ENCODE assay signal across 8 mouse cellular contexts in the genomic region with DNA sequence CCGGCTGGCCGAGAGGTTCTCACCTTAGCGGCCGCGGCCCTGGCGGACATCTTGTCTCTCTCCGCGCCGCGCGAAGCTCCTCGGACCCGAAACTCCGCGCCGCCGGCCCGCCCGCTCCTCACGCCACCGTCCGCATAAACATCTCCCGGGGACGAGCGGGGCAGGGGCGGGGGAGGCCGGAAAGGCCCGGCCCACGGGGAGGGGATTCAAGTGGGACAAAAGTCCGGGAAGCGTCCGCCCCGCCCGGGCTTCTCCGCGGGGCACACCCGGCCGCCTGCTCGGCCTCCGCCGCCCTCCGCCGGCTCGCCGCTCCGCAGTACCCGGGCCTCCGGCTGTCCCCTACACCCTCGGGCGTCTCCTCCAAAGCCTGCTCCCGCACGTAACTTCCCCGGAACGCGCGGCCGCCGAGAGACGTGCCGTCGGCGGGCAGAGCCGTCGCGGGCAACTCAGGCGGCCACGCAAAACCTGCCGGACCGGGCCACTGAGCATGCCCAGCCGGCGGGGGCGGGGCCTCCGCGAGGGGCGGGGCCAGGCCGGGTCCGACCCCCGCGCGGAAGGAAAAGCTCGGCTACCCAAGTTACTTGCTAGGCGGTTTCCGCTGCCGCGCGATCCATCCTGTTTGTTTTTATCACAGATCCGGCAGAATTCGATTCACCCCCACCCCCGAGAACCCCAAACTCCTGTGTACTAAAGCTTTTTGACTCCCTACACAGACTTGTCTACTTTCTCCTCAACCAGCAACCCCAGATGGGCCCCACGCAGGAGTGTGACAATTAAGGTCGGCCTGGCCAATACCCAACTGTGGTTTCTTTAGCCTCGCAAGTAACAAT.
DNase-seq lines count a peak whose midpoint lies in the region; ATAC-seq and TF ChIP-seq lines count a peak whose summit lies in the region.

No protein-coding gene starts in this region.

- DNase-seq in cerebellum, adult 18-20 months = peak; percentile 63 to 77
- peak; percentile 95 to 97 for DNase-seq in heart, postnatal 14 days
- DNase-seq in layer of hippocampus, adult 18-20 months (ENCODE audit: low spot score in 2 of 2) = peak; percentile 83 to 92
- peak; percentile 85 for DNase-seq in liver, postnatal 0 days
- peak; percentile 91 for DNase-seq in testis, postnatal 14 days (ENCODE audit: low spot score)

- WGBS in forebrain, embryonic 15.5 days = 1% methylated on average over 66 of the region's 92 CpGs
- under 1% methylated on average over 71 of the region's 92 CpGs for WGBS in liver, postnatal 0 days (ENCODE audit: insufficient replicate concordance)
- under 1% methylated on average over 62 of the region's 92 CpGs for WGBS in neural tube, embryonic 15.5 days

- peak; percentile 21 for TF ChIP-seq POLR2A in ES-Bruce4 (IDR thresholded peaks at IDR 0.05; ENCODE audit: insufficient read depth, low read length)

- peak overlapping the region; percentile 86 for H3K4me3 ChIP-seq in ES-Bruce4 (ENCODE audit: low read depth, low read length)
- peak overlapping the region; percentile 80 for H3K4me3 ChIP-seq in forebrain, embryonic 15.5 days
- peak overlapping the region; percentile 61 for H3K4me3 ChIP-seq in liver, postnatal 0 days (ENCODE audit: low read depth, low read length)
- peak overlapping the region; percentile 78 for H3K4me3 ChIP-seq in neural tube, embryonic 15.5 days (replicated peaks)

- no peak for TF ChIP-seq EP300 in ES-Bruce4 (IDR thresholded peaks at IDR 0.05; ENCODE audit: insufficient read depth, low read depth, low read length)
- TF ChIP-seq EP300 in liver, postnatal 0 days (IDR thresholded peaks at IDR 0.05; ENCODE audit: low read depth) = no peak

- TF ChIP-seq CTCF in ES-Bruce4 (IDR thresholded peaks at IDR 0.05; ENCODE audit: low read depth, low read length) = no peak
- no peak for TF ChIP-seq CTCF in liver, postnatal 0 days (IDR thresholded peaks at IDR 0.05; ENCODE audit: low read depth)

- H3K27ac ChIP-seq in ES-Bruce4 (ENCODE audit: insufficient read depth, low read length) = peak overlapping the region; percentile 59
- H3K27ac ChIP-seq in forebrain, embryonic 15.5 days (replicated peaks) = peak overlapping the region; percentile 84
- H3K27ac ChIP-seq in liver, postnatal 0 days (ENCODE audit: low read depth) = peak overlapping the region; percentile 96
- peak overlapping the region; percentile 88 for H3K27ac ChIP-seq in neural tube, embryonic 15.5 days (replicated peaks)

- H3K9me3 ChIP-seq in ES-Bruce4 (replicated peaks; ENCODE audit: control insufficient read depth, insufficient read depth, low read length, poor library complexity, severe bottlenecking) = no peaks in the 10 kb centered on the region
- no peaks in the 10 kb centered on the region for H3K9me3 ChIP-seq in forebrain, embryonic 15.5 days
- H3K9me3 ChIP-seq in liver, postnatal 0 days (ENCODE audit: low read length) = no peaks in the 10 kb centered on the region
- no peaks in the 10 kb centered on the region for H3K9me3 ChIP-seq in neural tube, embryonic 15.5 days (replicated peaks)

- peak overlapping the region; percentile 84 for H3K4me2 ChIP-seq in forebrain, embryonic 15.5 days (replicated peaks)
- H3K4me2 ChIP-seq in liver, postnatal 0 days (ENCODE audit: low read depth, low read length) = peak overlapping the region; percentile 70
- peak overlapping the region; percentile 88 for H3K4me2 ChIP-seq in neural tube, embryonic 15.5 days

- H3K9ac ChIP-seq in ES-Bruce4 (ENCODE audit: low read depth, poor library complexity, severe bottlenecking) = peak overlapping the region; percentile 96
- H3K9ac ChIP-seq in forebrain, embryonic 15.5 days (replicated peaks) = peak overlapping the region; percentile 67
- peak overlapping the region; percentile 79 for H3K9ac ChIP-seq in liver, postnatal 0 days (replicated peaks)
- peak overlapping the region; percentile 65 for H3K9ac ChIP-seq in neural tube, embryonic 15.5 days (replicated peaks)

- H3K27me3 ChIP-seq in ES-Bruce4 (ENCODE audit: control insufficient read depth, insufficient read depth, low read length, poor library complexity, severe bottlenecking) = no peaks in the 10 kb centered on the region
- H3K27me3 ChIP-seq in forebrain, embryonic 15.5 days = no peaks in the 10 kb centered on the region
- peaks cover 35% of the 10 kb centered on the region for H3K27me3 ChIP-seq in liver, postnatal 0 days (ENCODE audit: insufficient read depth, low read length)
- H3K27me3 ChIP-seq in neural tube, embryonic 15.5 days (replicated peaks) = no peaks in the 10 kb centered on the region

- H3K36me3 ChIP-seq in ES-Bruce4 (ENCODE audit: control insufficient read depth, insufficient read depth, low read length, poor library complexity, severe bottlenecking) = no peaks in the 10 kb centered on the region
- no peaks in the 10 kb centered on the region for H3K36me3 ChIP-seq in forebrain, embryonic 15.5 days
- no peaks in the 10 kb centered on the region for H3K36me3 ChIP-seq in liver, postnatal 0 days (replicated peaks; ENCODE audit: insufficient read depth, low read length)
- no peaks in the 10 kb centered on the region for H3K36me3 ChIP-seq in neural tube, embryonic 15.5 days

- ATAC-seq in forebrain, embryonic 15.5 days (replicated peaks) = peak; percentile 94
- peak; percentile 90 for ATAC-seq in liver, postnatal 0 days
- ATAC-seq in neural tube, embryonic 15.5 days (ENCODE audit: low FRiP score) = peak; percentile 91

- no peaks in the 10 kb centered on the region for H3K4me1 ChIP-seq in ES-Bruce4 (ENCODE audit: control insufficient read depth, insufficient read depth, low read length)
- peaks cover 31% of the 10 kb centered on the region for H3K4me1 ChIP-seq in forebrain, embryonic 15.5 days
- 0 out of 2 replicates have a peak, but pooled peaks cover 7% of the 10 kb centered on the region for H3K4me1 ChIP-seq in liver, postnatal 0 days (ENCODE audit: insufficient read depth)
- peaks cover 29% of the 10 kb centered on the region for H3K4me1 ChIP-seq in neural tube, embryonic 15.5 days

- intact Hi-C loops in heart, postnatal 14 days (cut with DNase I) = loop anchor here (5.0 kb wide), 1 partner anchor 46 kb away; no protein-coding TSS in a partner anchor

Comparison
In these comparisons a context has a peak if more than half of its experiments do, and no peak if none do; other contexts are left out.
1. Peak in every context shown above with its lines: DNase-seq, ATAC-seq, H3K4me3 ChIP-seq and H3K27ac ChIP-seq.